Mouse (Mus musculus): Measurements from ENCODE around the gene Kifap3.

- TF ChIP-seq FLI1 (IDR thresholded peaks at IDR 0.05; ENCODE audit: low read length) (no peak), GATA1 (IDR thresholded peaks at IDR 0.05; ENCODE audit: borderline replicate concordance, low read length) (no peak)
These were observed 149.5 kb downstream of the Kifap3 start, which contains the start of gene Scyl3 for GRCm38 (mm10) chr1:163928846-163929245.

Data from megakaryocyte, embryonic 14.5 days (primary cell).